Mouse (Mus musculus): ENCODE measurements around the gene Pced1b.

- TF ChIP-seq CTCF (conservative IDR thresholded peaks at IDR 0.05; ENCODE audit: low read length) = no peak
- no peak for TF ChIP-seq POU5F1 (IDR thresholded peaks at IDR 0.05; ENCODE audit: borderline replicate concordance, low read length)
- no peak for TF ChIP-seq NANOG (IDR thresholded peaks at IDR 0.05; ENCODE audit: borderline replicate concordance, low read length)
These were observed 12.4 kb downstream of the Pced1b start for GRCm38 (mm10) chr15:97259300-97259699.
